Mouse (Mus musculus) forebrain, embryonic 15.5 days (tissue): Measurements from ENCODE around the gene Gsap. TPM values are rescaled to one million over a fixed set of nuclear protein-coding genes. Genes with fewer than 3 reads are reported as not detected.

Source experiments
- ATAC-seq: fragments of 200-750 bp; cut with Nextera tagmentation; replicated peaks from 2 replicates; pipeline ENCODE4 v1.8.0; 2017; ENCODE audit warnings: mild to moderate bottlenecking, moderate TSS enrichment, moderate library complexity
- H3K27ac ChIP-seq: fragments of 300-500 bp; sonication (generic); replicated peaks from 2 replicates; pipeline ENCODE4 v1.5.1; 2015; ENCODE audit warnings: mild to moderate bottlenecking, inconsistent platforms
- H3K27me3 ChIP-seq: fragments of 300-500 bp; sonication (generic); 2 replicates; pipeline ENCODE4 v1.6.1; 2015; ENCODE audit warnings: inconsistent platforms
- H3K36me3 ChIP-seq: fragments of 300-500 bp; sonication (generic); 2 replicates; pipeline ENCODE4 v1.6.1; 2015; ENCODE audit warnings: mild to moderate bottlenecking, inconsistent platforms
- H3K4me1 ChIP-seq: fragments of 300-500 bp; sonication (generic); 2 replicates; pipeline ENCODE4 v1.6.1; 2015; ENCODE audit warnings: inconsistent platforms
- H3K4me2 ChIP-seq: fragments of 300-500 bp; sonication (generic); replicated peaks from 2 replicates; pipeline ENCODE4 v1.6.1; 2015; ENCODE audit warnings: mild to moderate bottlenecking, inconsistent platforms
- H3K4me3 ChIP-seq: fragments of 300-500 bp; sonication (generic); 2 replicates; pipeline ENCODE4 v1.5.1; 2015; ENCODE audit warnings: mild to moderate bottlenecking, inconsistent platforms
- H3K9ac ChIP-seq: fragments of 300-500 bp; sonication (generic); replicated peaks from 2 replicates; pipeline ENCODE4 v1.6.1; 2015; ENCODE audit warnings: mild to moderate bottlenecking, inconsistent platforms
- H3K9me3 ChIP-seq: fragments of 300-500 bp; sonication (generic); 2 replicates; pipeline ENCODE4 v1.6.1; 2016; ENCODE audit warnings: inconsistent platforms
- WGBS: fragments of 180-500 bp; shearing (Covaris S2); methylation state at CpG from one replicate; pipeline ENCODE4 v1.1.7; 2015; ENCODE audit warnings: mixed read lengths; 5-methylcytosine and 5-hydroxymethylcytosine counted together
- polyA plus RNA-seq: library from polyadenylated mRNA; unstranded; fragments of >200 nt; fragmentation: Nextera tagmentation; extraction: Ambion mirVana; gene quantifications from 2 replicates; pipeline ENCODE4 v1.2.1, GENCODE M21; 2015

Gsap gene
- polyA plus RNA-seq, 1 experiment from 2014 or later = 11.8 TPM

GRCm38 (mm10) chr5:21188435-21188834, 2.4 kb downstream of the Gsap start:
- peaks cover 3% of the 10 kb centered on the region; the same call in 1 of the 2 replicates for H3K36me3 ChIP-seq
- H3K4me3 ChIP-seq = no peak overlapping the region
- peaks cover 22% of the 10 kb centered on the region for H3K4me1 ChIP-seq
- no peak; the same call in 1 of the 2 replicates for ATAC-seq
- H3K27ac ChIP-seq = no peak overlapping the region
- H3K27me3 ChIP-seq = no peaks in the 10 kb centered on the region
- 0 out of 2 replicates have a peak, but pooled peaks cover 4% of the 10 kb centered on the region for H3K9me3 ChIP-seq
- 55% methylated on average over 3 of the region's 3 CpGs for WGBS
- H3K4me2 ChIP-seq = no peak overlapping the region; the same call in 1 of the 2 replicates
- H3K9ac ChIP-seq = no peak overlapping the region

- Histone ChIP-seq H3K9me3 (0 out of 2 replicates have a peak, but pooled peaks cover 7% of the 10 kb centered on the region), H3K4me2 (no peak overlapping the region), H3K4me1 (peaks cover 22% of the 10 kb centered on the region), H3K4me3 (no peak overlapping the region), H3K9ac (no peak overlapping the region), H3K36me3 (peaks cover 3% of the 10 kb centered on the region; the same call in 1 of the 2 replicates), H3K27ac (no peak overlapping the region), H3K27me3 (no peaks in the 10 kb centered on the region)
- 89% methylated on average over 1 of the region's 1 CpGs for WGBS
- ATAC-seq = no peak
These were observed 3.0 kb downstream of the Gsap start for GRCm38 (mm10) chr5:21189036-21189435.

DNA sequence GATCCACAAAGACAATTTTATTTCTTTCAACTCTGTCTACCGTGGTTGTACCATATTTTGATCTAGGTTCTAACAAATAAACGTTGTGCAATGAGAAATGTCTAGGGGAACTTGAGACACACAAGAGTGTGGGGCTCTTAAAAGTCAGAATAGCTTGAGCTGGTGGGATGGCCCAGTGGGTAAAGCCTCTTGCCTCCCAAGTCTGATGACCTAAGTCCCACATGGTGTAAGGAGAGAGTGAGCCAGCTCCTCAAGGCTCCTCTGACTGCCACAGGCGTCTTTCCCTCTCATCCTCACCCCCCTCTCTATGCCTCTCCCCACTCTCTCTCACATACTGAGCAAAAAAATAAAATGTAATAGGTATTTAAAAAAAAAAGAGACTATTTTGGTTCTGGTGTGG, 3.4 kb downstream of the Gsap start:
- no peaks in the 10 kb centered on the region for H3K27me3 ChIP-seq
- no peak overlapping the region for H3K4me3 ChIP-seq
- H3K9me3 ChIP-seq = 0 out of 2 replicates have a peak, but pooled peaks cover 7% of the 10 kb centered on the region
- no peak overlapping the region for H3K9ac ChIP-seq
- no peak for ATAC-seq
- WGBS = 88% methylated on average over 3 of the region's 3 CpGs
- H3K4me2 ChIP-seq = no peak overlapping the region
- peaks cover 3% of the 10 kb centered on the region; the same call in 1 of the 2 replicates for H3K36me3 ChIP-seq
- H3K4me1 ChIP-seq = peaks cover 22% of the 10 kb centered on the region
- no peak overlapping the region for H3K27ac ChIP-seq

DNA sequence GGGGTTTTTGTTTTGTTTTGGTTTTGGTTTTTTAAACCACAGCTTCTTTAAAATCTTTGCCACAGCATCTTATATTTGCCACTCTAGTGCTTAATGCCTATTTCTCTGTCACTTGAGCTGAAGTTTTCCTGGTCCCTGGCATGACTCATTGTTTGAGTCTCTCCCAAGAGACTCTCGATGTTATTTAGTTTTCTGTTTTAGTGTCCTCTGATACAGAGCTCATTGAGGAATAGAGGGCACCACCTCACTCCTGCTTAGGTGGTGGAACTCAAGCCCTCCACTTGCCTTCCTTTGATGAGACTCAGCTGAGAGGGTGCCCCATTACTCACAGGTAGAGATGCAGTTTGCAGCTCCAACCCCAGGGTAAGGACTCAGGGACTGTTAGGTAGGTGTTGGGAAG, 17.4 kb downstream of the Gsap start:
- no peak overlapping the region for H3K27ac ChIP-seq
- ATAC-seq = no peak

GRCm38 (mm10) chr5:21204157-21204556, 18.1 kb downstream of the Gsap start:
- 95% methylated on average over 3 of the region's 3 CpGs for WGBS
- Histone ChIP-seq H3K4me2 (no peak overlapping the region), H3K27ac (no peak overlapping the region), H3K36me3 (no peaks in the 10 kb centered on the region), H3K27me3 (no peaks in the 10 kb centered on the region), H3K4me3 (no peak overlapping the region), H3K4me1 (no peaks in the 10 kb centered on the region), H3K9ac (no peak overlapping the region), H3K9me3 (no peaks in the 10 kb centered on the region)
- no peak for ATAC-seq

More for the DNA sequence above, 17.4 kb downstream of the Gsap start:
- H3K9ac ChIP-seq = no peak overlapping the region
- no peaks in the 10 kb centered on the region for H3K4me1 ChIP-seq
- no peaks in the 10 kb centered on the region for H3K36me3 ChIP-seq
- no peak overlapping the region for H3K4me3 ChIP-seq
- H3K9me3 ChIP-seq = no peaks in the 10 kb centered on the region
- H3K4me2 ChIP-seq = no peak overlapping the region
- H3K27me3 ChIP-seq = no peaks in the 10 kb centered on the region
- WGBS = 88% methylated on average over 1 of the region's 1 CpGs

GRCm38 (mm10) chr5:21206014-21206413, 20.0 kb downstream of the Gsap start:
- no peak for ATAC-seq
- H3K9me3 ChIP-seq = no peaks in the 10 kb centered on the region
- no peak overlapping the region for H3K4me3 ChIP-seq
- no peak overlapping the region for H3K9ac ChIP-seq
- 90% methylated on average over 4 of the region's 4 CpGs for WGBS
- no peaks in the 10 kb centered on the region for H3K27me3 ChIP-seq
- H3K27ac ChIP-seq = no peak overlapping the region
- no peaks in the 10 kb centered on the region for H3K36me3 ChIP-seq
- no peak overlapping the region for H3K4me2 ChIP-seq
- H3K4me1 ChIP-seq = no peaks in the 10 kb centered on the region

DNA sequence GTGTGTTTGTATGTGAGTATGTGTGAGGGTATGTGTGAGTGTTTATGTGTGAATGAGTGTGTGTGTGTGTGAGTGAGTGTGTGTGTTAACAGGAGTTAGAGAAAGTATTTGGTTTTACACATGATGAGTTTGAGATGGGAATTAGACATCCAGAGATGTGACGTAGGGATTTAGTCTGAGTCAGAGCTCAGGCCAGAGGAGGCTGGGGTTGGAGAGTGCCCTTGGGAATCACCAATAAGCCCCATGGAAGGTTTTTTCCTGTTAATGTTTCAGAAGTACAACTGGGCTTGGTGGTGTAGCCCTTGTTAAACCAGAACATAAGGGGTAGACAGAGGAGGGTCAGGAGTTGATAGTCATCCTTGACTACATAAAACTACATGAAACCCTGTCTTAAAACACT, 25.4 kb downstream of the Gsap start:
- no peaks in the 10 kb centered on the region for H3K4me1 ChIP-seq
- 90% methylated on average over 1 of the region's 1 CpGs for WGBS

GRCm38 (mm10) chr5:21212933-21213332, 26.9 kb downstream of the Gsap start:
- Histone ChIP-seq H3K4me3 (no peak overlapping the region), H3K9me3 (no peaks in the 10 kb centered on the region), H3K4me1 (no peaks in the 10 kb centered on the region), H3K27me3 (no peaks in the 10 kb centered on the region), H3K4me2 (no peak overlapping the region), H3K9ac (no peak overlapping the region), H3K36me3 (no peaks in the 10 kb centered on the region), H3K27ac (no peak overlapping the region)
- no peak for ATAC-seq
- 91% methylated on average over 3 of the region's 3 CpGs for WGBS

More for the DNA sequence above, 25.4 kb downstream of the Gsap start:
- no peaks in the 10 kb centered on the region for H3K9me3 ChIP-seq
- no peaks in the 10 kb centered on the region for H3K36me3 ChIP-seq
- no peak overlapping the region for H3K9ac ChIP-seq
- H3K4me2 ChIP-seq = no peak overlapping the region
- H3K4me3 ChIP-seq = no peak overlapping the region
- no peak overlapping the region for H3K27ac ChIP-seq
- no peak for ATAC-seq
- no peaks in the 10 kb centered on the region for H3K27me3 ChIP-seq

DNA sequence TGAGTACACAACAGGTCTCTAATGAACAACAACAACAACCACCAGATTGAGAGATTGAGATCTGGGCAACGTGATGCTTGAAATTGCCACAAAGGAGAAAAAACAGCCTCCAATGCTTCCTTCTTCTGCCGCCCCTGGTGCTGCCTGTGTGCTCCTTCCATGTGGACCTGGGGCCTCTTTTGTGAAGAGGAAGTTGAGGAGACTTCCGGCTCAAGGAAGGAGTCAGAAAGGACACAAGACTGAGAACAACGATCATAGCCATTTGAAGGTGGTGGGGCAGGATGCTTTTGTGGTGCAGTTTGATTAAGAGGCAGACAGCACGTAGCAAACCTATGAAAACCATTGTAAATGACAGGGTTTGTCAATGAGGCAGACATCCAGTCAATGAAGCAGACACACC, 27.7 kb downstream of the Gsap start:
- H3K9ac ChIP-seq = no peak overlapping the region
- no peak overlapping the region for H3K4me2 ChIP-seq
- no peaks in the 10 kb centered on the region for H3K36me3 ChIP-seq
- WGBS = 87% methylated on average over 5 of the region's 5 CpGs
- no peaks in the 10 kb centered on the region for H3K27me3 ChIP-seq
- H3K27ac ChIP-seq = no peak overlapping the region
- no peaks in the 10 kb centered on the region for H3K4me1 ChIP-seq
- no peaks in the 10 kb centered on the region for H3K9me3 ChIP-seq
- ATAC-seq = no peak
- H3K4me3 ChIP-seq = no peak overlapping the region

DNA sequence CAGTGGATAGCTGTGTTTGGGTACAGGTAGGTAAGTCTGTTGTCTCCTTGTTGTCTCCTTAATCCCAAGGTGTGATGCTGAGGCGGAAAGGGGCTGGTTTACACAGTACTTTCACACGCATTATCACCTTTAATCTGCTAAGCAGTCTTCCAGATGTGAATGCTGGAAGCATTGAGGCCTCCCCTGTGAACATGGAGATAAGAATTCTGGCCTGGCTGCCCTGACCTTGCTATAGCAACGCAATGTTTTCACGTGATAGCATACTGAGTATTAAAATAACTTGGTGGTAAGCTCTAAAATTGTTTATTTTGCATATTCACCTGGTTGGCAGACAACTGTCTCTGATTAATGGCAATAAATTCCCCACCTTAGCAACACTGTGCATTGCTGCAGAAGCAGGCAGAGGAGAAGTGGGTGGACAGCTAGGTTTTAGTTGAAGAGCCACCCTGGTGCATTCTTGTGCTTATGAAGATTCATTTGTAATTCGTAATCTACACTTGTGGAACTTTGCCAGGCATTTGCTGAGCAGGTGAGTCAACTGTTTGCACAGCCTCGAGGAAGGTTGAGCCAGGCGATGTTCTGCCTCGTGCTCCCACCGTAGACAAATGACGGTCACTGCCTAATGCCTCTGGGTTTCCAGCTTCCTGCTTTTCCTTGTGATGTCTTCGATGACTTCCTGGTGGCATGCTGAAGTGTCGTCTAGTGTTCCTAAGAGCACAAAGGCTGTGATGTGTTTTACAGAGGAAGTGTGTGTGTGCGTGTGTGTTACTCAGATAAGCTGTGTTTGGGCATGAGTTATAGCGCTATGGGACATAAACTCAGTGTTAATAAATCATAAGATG, 31.6 kb downstream of the Gsap start:
- H3K9me3 ChIP-seq = no peaks in the 10 kb centered on the region
- H3K27me3 ChIP-seq = no peaks in the 10 kb centered on the region
- no peak overlapping the region for H3K27ac ChIP-seq
- H3K9ac ChIP-seq = no peak overlapping the region
- H3K36me3 ChIP-seq = no peaks in the 10 kb centered on the region
- H3K4me1 ChIP-seq = no peaks in the 10 kb centered on the region
- no peak overlapping the region for H3K4me2 ChIP-seq
- WGBS = 90% methylated on average over 14 of the region's 14 CpGs
- H3K4me3 ChIP-seq = no peak overlapping the region
- ATAC-seq = no peak

DNA sequence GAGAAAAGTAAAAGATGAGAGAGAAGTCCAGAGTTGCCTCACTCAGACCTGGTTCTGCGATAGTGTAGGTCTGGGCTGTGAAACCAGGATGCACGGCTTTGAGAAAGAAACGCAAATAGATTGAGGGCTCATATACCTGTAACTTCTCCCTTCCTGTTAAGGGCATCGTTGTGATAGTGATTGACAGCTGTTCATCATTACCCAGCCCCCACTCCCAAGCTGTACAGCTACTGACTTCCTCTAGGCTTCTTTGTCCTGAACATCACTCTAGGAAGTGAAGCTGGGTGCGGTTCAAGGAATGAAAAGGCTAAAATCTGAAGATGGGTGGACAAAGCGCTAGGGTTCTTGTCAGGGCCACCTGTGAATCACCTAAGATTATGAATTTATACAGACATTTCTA, 46.8 kb downstream of the Gsap start:
- H3K4me1 ChIP-seq = no peaks in the 10 kb centered on the region
- H3K36me3 ChIP-seq = no peaks in the 10 kb centered on the region
- no peak overlapping the region for H3K4me2 ChIP-seq
- H3K27ac ChIP-seq = no peak overlapping the region
- ATAC-seq = no peak
- no peak overlapping the region for H3K4me3 ChIP-seq
- H3K27me3 ChIP-seq = no peaks in the 10 kb centered on the region
- 94% methylated on average over 6 of the region's 6 CpGs for WGBS
- H3K9me3 ChIP-seq = no peaks in the 10 kb centered on the region
- H3K9ac ChIP-seq = no peak overlapping the region

GRCm38 (mm10) chr5:21244575-21244974, 58.5 kb downstream of the Gsap start:
- no peak overlapping the region for H3K27ac ChIP-seq
- H3K4me3 ChIP-seq = no peak overlapping the region
- no peaks in the 10 kb centered on the region for H3K27me3 ChIP-seq
- no peaks in the 10 kb centered on the region for H3K36me3 ChIP-seq
- WGBS = 76% methylated on average over 1 of the region's 1 CpGs
- no peak for ATAC-seq
- H3K4me1 ChIP-seq = no peaks in the 10 kb centered on the region
- no peak overlapping the region for H3K4me2 ChIP-seq
- no peaks in the 10 kb centered on the region for H3K9me3 ChIP-seq
- no peak overlapping the region for H3K9ac ChIP-seq

DNA sequence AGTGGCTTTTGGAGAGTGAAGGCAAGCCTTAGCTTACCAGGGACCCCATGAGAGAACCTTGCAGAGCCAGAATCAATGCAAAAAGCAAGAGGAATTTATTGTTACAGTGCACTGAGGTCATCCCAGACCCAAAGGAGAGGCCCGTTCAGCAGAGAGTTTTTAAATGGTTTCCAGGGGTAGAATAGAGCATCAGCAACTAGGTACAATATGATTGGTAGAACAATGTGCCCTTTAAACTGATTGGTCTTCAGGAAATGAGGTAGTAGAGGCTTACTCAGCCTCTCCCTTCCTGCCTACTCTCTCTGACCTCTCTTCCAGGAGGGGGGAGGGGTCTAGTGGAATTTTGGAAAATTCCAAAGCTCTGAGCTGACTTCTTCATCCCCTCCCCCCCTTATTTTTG, 59.2 kb downstream of the Gsap start:
- no peaks in the 10 kb centered on the region for H3K36me3 ChIP-seq
- no peak overlapping the region for H3K27ac ChIP-seq
- H3K4me2 ChIP-seq = no peak overlapping the region
- WGBS = 89% methylated on average over 1 of the region's 1 CpGs
- no peak for ATAC-seq
- H3K9me3 ChIP-seq = no peaks in the 10 kb centered on the region
- no peak overlapping the region for H3K4me3 ChIP-seq
- no peak overlapping the region for H3K9ac ChIP-seq
- H3K27me3 ChIP-seq = no peaks in the 10 kb centered on the region
- H3K4me1 ChIP-seq = no peaks in the 10 kb centered on the region
